Mouse (Mus musculus) heart, adult 8-10 months (tissue): ENCODE results near the gene Sec23ip. TPM values are rescaled to one million over a fixed set of nuclear protein-coding genes. Genes with fewer than 3 reads are reported as not detected.
"Not testable (repeated sequence)": the region's sequence is repeated elsewhere in the genome, so short reads cannot be mapped to it uniquely, and the experiment has no call there.

Experiments
- DNase-seq: peaks from one replicate; pipeline ENCODE4 v3.0.0; 2022; ENCODE audit warnings: low spot score
- total RNA-seq, 4 experiments: library from RNA; stranded (reverse); gene quantifications; 2 replicates each; pipeline ENCODE4 v1.2.4; 2022

The Sec23ip gene
- 10 to 100 TPM; 21.4 to 34.4 (median 26.8) TPM for total RNA-seq

DNA sequence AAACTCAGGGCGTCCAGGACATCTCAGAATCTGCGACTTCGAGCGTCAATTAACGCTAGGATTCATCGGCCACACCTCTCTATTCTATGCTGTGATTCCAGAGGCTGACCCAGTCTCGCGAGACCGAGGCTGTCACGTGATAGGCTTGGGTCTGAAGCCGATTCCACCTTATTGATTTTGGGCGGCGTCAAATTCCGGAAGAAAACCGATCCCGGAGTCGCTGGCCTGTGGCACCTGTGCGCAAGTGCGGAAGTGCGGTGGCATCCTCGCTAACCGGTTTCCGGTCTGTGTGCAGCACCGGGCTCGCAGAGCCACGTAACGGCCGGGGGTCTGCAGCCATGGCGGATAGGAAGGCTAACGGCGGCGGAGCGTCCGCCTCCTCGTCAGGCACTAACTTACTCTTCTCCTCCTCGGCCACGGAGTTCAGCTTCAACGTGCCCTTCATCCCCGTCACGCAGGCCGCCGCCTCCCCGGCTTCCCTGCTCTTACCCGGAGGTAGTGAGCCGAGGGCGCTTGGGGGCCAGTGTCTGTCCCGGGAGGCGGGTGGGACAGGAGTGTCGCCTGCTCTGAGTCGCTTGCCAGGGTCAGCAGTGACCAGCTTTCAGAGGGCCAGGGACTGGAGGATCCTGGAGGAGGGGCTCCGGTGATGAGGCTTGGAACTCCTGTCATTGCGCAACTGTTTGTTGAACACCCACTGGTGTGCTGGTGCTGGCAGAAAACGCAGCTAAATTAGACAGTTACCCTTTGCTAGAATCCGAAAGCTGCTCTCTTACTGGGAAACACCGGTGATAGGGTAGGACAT is at the start of gene Sec23ip:
Sec23ip (plus strand) TSS at position 260 of the 802 bp plus-strand sequence.
- DNase-seq: peak; percentile 99

DNA sequence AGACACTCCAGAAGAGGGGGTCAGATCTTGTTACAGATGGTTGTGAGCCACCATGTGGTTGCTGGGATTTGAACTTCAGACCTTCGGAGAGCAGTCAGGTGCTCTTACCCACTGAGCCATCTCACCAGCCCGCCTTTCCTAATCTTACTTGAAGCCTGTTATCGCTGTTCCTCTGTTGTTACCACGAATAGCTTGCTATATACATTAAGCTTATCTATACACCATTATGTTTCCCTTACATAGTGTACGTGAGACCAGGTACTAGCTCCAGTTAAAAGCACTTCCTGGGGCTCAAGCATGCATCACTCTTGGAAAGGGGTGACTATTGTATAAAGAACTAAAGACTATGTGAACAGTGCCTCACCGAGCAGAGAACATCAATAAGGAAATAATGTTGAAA is 44.8 kb upstream of the Sec23ip start:
- not testable (repeated sequence) for DNase-seq

DNA sequence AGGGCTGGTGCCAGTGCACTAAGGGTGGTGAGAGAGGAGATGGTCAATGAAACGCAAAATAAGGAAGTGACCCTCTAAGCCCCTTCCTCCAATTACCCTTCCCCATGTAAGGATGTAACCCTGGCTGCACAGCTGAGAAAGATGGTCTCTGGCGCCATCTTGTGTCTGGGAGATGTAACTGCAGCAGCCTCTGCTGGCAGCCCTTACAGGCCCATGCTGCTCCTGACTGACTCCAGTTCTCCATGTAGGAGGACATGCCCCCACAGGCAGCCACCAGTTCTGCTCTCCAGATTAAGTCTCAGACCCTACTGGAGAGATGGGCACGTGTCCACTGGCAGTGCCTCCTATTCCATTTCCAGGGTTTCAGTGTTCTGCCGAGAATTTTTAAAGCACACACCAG is 39.0 kb upstream of the Sec23ip start:
- DNase-seq: peak; percentile 70

DNA sequence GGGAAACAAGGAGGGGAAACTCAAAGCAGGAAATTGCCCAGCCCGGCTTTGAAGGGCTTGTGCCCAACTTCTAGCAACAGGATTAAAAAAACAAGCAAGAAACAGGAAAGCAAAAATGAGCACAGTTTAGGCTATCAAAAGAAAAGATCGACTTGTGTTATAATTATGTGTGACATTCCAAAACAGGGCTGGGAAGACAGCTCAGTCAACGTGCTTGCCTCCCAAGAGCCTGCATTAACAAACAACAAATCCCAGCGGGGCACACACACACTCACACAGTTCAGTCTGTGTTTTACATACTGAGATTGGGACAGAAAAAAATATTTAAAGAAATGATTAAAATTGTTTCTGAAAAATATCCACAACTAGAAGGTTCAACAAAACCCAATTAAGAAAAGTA is 26.8 kb upstream of the Sec23ip start:
- no peak for DNase-seq

DNA sequence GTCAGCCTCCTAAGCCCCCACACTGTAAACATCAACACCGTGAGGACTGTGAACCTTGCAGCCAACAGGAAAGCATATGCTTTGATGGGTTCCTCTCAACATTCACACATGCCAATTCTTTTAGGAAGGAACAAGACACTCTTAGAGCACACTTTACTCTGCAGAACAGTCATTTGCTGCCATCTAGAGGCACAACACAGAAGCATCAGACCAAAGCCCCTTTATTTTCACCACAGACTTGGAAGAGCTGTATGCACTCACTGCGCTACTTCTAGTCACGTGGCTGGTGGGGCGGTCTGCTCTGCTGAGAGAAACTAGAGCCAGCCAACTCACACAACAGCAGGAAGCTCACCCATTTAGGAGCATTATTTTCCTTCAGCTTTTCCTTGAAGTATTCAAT is 20.0 kb upstream of the Sec23ip start:
- peak; percentile 78 for DNase-seq

DNA sequence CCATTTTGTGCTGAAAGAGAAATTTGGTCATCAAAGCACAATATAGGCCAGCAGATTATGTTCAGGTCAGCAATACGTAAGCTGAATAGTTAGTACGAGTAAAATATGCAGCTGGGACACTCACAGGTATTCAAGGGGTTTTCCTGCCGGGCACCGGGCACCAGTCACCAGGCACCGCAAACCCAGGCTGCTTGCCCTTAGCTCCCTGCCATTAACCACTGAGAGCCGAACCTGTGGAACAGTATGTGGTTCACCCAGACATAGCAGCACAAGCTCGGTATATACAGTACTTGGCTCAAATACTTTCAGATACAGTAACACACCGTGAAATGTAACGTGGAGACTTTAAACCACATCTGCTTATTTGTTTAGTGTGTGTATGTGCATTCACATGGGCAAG is 19.6 kb upstream of the Sec23ip start:
- DNase-seq: no peak

DNA sequence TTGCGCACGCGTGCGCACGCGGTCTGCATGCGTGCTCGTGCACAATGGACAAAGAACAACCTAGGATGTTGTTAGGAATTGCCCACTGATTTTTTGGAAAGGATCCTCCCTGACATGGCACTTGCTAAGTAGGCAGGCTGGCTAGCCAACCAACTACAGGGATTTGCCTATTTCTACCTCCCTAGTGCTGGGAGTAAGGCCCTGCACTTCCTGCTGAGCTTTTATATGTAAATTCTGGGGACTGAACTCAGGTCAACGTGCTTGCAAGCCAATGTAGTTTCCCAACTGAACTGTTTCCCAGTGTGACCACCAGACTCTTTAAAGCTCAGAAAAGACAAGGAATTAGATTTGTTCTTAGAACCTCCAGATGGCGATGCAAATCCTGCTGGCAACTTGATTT is 17.7 kb upstream of the Sec23ip start:
- DNase-seq: no peak

DNA sequence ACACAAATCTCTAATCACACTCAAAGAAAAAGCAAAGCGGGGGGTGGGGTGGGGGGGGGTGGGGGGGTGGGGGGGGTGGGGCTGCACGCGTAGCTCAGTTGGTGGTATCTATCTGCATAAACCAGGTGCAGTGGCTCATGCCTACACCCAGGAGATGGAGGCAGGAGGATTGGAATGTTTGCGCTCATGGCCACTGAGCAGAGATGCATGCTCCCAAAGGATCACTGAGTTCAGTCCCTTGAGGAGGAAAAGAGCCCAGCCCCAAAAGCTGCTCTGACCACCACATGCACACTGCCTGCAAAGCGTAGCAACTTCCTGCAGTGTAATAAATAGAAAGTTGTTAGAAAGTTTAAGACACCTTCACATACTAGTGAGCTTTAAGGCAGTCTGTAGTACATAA is 17.0 kb upstream of the Sec23ip start:
- no peak for DNase-seq

DNA sequence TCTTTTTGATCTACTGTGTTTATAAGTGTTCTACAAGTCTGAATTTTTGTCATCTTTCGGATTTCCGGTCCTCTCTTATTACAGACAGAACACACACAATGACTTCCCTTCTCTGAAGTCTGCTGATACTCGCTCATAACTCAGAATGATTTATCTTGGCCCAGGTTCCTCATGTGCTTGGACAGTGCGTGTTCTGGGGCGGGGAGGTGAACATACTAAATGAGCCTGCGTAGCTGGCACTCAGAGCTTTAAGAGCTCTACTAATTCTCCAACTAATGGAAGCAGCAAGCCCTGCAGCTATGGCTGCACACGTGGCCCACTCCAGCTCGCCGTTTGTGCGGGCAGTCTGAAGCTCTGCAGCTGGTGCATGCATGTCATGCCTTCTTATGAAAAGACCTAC is 16.0 kb upstream of the Sec23ip start:
- DNase-seq: no peak

DNA sequence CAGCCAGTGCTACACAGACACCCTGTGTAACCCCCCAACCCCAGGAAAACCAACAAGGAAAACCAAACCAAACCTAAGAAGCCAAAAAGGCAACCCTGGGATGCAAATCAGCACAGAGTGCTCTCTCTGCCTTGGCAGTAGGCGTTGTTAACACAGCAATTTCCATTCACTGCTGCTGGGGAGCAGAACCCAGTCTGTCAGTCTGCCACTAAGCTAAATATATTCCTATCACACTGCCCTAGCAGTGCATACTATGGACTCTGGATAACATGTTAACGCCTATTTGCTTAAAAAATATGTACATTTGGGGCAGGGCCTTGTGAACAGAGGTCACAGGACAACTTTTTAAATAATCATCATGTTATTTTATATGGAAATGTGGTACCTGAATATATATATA is 13.2 kb upstream of the Sec23ip start:
- DNase-seq: no peak

DNA sequence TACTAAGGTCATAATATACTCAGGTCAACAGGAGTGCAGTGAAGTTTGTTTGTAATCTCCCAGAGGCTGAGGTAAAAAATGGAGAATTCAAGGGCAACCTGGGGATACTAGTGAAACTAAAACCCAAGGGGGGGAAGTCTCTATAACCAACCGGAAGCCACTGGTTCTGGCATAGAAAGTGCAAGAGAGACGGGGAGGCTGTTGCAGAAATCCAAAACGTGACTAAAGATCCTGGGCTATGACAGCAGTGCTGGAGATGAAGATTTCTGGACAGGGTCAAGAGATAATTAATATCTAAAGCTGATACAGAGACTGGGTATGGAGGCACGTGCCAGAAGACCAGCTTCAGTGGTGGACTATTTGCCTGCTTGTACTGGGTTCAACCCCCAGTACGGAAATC is 6.7 kb upstream of the Sec23ip start:
- DNase-seq: no peak

DNA sequence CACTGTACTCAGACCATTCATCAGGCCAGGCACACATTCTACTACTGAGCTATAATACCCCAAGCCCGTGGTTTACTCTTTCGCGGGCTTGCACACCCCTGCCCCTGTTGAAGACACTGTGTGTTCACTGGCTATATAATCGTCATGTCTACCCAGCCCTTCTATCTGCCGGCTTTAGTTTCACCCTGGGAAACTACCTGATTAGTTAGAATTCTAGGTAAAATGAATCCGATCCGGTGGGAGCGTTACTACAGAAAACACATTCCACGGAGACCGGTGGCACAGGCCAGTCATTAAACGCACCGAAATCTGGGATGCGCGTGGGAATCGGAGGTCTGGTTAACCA is 5.7 kb upstream of the Sec23ip start:
- no peak for DNase-seq

DNA sequence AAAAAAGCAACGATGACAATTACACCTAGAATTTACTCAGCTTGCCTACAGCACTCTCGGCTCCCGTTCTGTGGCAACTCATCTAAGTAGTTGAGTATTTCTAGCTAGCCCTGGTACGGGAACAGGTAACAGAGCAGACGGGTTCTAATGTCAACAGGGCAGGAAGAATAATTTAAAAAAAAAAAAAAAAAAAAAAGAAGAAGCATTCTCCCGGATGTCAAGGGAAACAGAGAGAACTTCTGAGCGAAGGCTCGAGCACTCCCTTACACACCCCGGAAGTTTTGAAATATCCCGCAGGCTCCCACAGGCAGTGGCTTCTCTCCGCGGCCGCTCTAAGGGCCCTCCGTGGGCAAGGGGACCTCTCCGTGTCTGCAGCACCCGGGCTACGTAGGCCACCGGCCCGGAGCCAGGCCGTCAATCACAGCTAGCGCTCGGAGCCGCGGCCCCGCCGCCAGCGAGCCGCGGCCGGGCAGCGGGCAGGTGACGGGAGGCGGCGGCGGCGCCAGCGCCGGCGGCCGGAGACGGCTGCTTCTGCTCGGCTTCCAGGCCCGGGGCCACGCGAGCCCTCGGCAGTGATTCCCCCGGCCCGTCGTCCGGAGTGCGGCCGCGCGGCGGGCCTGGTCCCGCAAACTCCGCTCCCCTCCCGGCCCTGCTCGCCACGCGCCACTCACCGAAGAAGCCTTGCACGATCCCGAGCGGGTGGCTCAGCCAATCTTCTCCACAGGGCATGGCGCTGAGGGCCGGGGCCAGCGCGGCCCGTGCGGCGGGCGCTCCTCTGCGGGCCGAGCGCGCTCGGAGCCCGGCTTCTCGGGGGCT is 5.1 kb upstream of the Sec23ip start:
- peak; percentile 55 for DNase-seq

DNA sequence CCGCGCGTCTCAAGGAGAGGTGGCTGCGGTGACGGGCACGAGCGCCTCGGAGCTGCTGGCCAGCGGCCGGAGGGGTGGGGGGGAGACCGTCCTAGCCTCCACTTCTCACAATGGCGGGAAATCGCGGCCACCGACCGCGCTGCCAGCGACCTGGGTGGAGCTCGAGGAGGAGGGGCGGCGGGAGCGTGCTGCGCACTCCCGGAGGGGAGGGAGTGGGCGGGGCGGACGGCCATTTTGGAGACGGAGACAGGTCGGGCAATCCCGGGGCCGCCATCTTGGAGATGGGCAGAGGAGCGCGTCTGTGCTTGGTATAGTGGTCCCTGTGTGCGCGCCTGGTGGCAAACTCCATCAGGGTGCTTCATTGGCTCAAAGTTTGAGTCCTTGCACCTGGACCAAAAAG is 4.4 kb upstream of the Sec23ip start, which contains the start of gene Mcmbp:
Mcmbp (minus strand) TSS at position 162 of the 400 bp plus-strand sequence.
- DNase-seq: peak; percentile 95

DNA sequence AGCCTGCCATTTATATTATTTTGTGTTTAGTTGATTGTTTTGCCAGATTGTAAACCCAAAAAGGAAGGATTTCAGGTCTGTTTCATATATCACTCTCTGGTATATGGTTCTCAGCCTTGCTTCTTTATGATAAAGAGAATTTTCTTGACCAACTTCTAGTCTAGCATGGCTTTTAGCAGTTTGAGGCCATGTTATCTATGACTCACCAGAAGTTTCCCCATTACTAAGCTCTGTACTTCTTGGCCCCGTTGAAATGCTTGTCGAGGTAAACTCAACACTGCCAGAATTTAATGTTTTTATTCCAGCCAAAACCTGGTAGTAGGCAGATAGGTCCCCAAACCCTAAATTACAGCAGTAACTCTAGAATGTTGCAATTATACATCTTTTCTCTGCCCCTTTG is 845 bp upstream of the Sec23ip start:
- no peak for DNase-seq

DNA sequence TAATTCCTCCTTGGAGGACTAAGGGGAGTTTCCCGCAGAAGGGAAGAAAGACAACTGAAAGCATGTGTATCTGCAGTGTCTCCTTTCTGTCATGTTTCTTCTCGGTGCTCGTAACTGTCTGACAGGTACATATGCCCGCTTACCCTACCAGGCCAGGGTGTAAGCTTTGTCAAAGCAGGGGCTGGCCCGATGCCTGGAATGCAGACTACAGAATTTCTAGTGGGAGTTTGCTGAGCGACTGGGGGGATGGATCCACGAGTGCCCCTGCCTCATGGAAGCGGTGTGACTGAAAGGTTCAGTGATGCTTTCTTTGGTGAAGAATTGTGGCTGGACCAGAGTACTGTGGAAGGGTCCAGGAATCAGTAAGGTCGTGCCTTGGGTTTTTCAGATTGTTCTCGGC is 1.4 kb downstream of the Sec23ip start:
- no peak for DNase-seq

DNA sequence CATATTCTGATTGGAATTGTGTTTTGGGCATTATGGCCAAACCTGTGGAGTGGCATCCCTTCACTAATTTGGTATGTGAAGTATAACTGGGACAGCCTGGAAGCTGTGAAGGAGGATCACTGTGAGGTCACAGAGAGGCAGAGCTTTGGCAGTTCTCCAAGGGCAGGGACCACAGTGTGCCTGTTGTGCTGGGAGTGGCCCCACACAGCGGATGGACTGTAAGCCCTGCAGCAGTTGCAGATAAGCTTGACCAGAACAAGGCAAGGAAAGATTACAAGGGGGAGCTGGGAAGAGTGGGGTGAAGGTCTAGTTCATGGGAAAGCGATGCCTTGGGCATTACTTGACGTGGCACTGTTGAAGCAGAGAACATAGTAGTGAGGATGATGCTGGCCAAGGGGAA is 4.0 kb downstream of the Sec23ip start:
- DNase-seq: peak; percentile 85

DNA sequence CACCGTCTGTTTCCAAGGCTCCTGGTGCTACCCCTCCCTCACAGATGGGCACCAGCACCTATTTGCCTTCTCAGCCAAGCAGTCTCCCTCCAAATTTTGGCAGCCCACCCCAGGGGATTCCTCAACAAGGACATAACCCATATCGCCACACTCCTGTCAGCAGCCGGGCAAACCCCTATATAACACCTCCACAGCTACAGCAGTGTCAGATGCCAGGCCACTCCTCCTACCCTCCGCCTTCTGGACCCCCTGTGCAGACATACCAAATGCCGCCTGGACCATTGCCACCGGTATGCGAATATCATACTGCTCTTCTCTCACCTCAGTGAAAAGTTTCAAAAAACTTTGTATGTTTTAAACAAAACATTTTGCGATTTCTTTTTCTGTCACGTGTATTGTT is 5.6 kb downstream of the Sec23ip start:
- no peak for DNase-seq

DNA sequence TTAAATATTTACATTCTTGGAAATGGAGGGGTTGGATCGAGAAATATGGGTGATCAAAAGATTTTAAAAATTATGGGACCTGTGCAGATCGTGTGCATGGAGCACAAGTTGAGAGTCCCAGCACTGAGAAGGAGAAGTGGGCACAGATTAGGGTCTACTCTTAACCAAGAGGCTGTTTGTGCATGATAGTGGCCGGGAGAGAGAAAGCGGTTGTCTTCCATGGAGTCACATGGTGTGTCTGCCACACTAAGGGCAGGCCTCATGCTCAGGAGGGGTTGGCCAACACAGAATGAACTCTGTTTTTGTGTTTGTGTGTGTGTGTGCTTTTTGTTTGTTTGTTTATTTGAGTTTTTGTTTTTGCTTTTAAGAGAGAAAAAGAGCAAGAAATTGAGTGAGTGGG is 7.3 kb downstream of the Sec23ip start:
- no peak for DNase-seq

DNA sequence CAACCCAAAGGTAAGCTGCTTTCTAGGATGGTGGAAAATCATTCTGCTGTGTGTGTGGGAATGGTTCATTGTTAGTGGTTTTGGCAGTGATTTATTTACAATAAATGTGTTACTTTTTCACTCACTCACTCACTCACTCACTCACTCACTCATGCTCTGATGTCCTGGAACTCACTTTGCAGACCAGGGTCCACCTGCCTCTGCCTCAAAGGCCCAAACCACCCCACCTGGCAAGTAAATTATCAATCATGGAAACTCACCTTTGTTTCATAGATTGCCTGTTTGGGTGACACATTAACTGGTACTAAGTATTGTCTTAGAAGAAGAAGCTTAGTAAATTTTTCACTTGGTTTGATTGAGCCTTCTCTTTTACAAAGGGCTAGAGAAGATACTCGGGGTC is 10.7 kb downstream of the Sec23ip start:
- no peak for DNase-seq

DNA sequence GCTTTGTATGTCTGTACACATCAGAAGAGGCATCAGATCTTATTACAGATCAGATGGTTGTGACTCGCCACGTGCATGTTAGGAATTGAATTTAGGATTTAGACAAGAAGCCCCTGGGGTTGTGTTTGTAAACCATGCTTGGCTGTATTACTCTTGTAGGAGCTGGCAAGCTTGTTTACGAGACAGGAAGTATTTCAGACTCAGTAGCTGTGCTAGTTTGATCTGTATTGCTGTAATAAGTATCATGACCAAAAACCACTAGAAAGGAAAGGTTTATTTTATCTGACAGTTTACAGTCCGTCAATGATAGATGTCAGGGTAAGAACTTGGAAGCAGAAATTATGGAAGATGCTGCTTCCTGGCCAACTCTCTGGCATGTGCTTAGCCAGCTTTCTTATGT is 14.2 kb downstream of the Sec23ip start:
- no peak for DNase-seq

DNA sequence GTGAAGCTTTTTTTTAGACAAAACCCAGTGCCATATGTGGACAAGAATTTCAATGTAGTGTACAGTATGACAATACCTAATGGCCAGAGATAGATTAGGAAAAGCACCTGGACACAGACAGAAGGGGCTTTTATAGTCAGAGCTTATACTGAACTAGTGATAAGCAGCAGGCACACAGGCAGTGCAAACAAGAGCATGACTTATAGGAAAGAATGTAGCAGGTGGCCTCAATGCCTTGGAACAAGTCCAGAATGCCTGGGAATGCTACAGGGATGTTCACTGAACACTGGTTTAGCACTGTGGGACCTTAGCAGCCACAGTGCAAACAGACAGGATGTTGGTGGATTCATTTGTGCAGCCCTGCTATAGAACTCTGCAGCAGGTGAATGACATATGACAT is 22.0 kb downstream of the Sec23ip start:
- DNase-seq: no peak

DNA sequence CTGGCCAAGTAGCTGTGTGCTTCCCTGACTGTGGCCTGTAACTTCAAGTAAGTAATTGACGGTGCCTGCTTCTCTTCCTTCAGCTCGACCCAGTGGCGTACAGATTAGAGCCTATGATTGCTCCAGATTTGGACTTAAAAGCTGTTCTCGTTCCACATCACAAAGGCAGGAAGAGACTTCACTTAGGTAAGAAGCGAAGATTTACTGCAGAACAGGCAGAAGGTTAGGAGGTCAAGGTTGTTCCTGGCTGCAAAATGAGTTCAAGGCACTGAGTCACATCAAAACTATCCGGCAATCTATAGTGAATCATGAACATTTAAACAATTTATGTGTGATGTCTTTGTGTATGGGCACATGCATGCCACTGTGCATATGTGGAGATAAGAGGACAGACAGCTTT is 32.5 kb downstream of the Sec23ip start:
- no peak for DNase-seq
